Mouse (Mus musculus): ENCODE measurements around the gene Fam222a.

The Fam222a gene

GRCm38 (mm10) chr5:114585682-114586081 is 17.9 kb downstream of the Fam222a start:
- DNase-seq, result no peak

GRCm38 (mm10) chr5:114587908-114588307 is 20.1 kb downstream of the Fam222a start:
- no peak for DNase-seq

GRCm38 (mm10) chr5:114588416-114588815 is 20.6 kb downstream of the Fam222a start:
- DNase-seq, result no peak

GRCm38 (mm10) chr5:114589026-114589425 is 21.2 kb downstream of the Fam222a start:
- DNase-seq, result no peak

- no peak for DNase-seq
Observed at GRCm38 (mm10) chr5:114589454-114589853, 21.6 kb downstream of the Fam222a start.

GRCm38 (mm10) chr5:114590043-114590913 is 22.5 kb downstream of the Fam222a start:
- DNase-seq, result no peak

- DNase-seq, result no peak
Observed at GRCm38 (mm10) chr5:114591151-114591561, 23.3 kb downstream of the Fam222a start.

GRCm38 (mm10) chr5:114592463-114593160 is 24.8 kb downstream of the Fam222a start:
- DNase-seq, result no peak

GRCm38 (mm10) chr5:114593161-114593821 is 25.5 kb downstream of the Fam222a start:
- DNase-seq, result no peak

- DNase-seq, result no peak
Observed at GRCm38 (mm10) chr5:114593949-114594348, 26.1 kb downstream of the Fam222a start.

GRCm38 (mm10) chr5:114594741-114595241 is 27.0 kb downstream of the Fam222a start:
- no peak for DNase-seq

- no peak for DNase-seq
Observed at GRCm38 (mm10) chr5:114596604-114597003, 28.8 kb downstream of the Fam222a start.

GRCm38 (mm10) chr5:114597222-114597621 is 29.4 kb downstream of the Fam222a start:
- DNase-seq, result no peak

GRCm38 (mm10) chr5:114597652-114598051 is 29.8 kb downstream of the Fam222a start:
- no peak for DNase-seq

GRCm38 (mm10) chr5:114602012-114602411 is 34.2 kb downstream of the Fam222a start:
- DNase-seq, result no peak

- DNase-seq, result no peak
Observed at GRCm38 (mm10) chr5:114603975-114604374, 36.2 kb downstream of the Fam222a start.

GRCm38 (mm10) chr5:114604781-114605290 is 37.0 kb downstream of the Fam222a start:
- no peak for DNase-seq

- DNase-seq, result no peak
Observed at GRCm38 (mm10) chr5:114605981-114606380, 38.2 kb downstream of the Fam222a start.

GRCm38 (mm10) chr5:114607651-114608050 is 39.8 kb downstream of the Fam222a start:
- DNase-seq, result peak; percentile 86

GRCm38 (mm10) chr5:114608516-114608915 is 40.7 kb downstream of the Fam222a start:
- DNase-seq, result peak; percentile 65

- no peak for DNase-seq
Observed at GRCm38 (mm10) chr5:114611256-114611655, 43.4 kb downstream of the Fam222a start.

GRCm38 (mm10) chr5:114611968-114612608 is 44.3 kb downstream of the Fam222a start:
- DNase-seq, result no peak

- no peak for DNase-seq
Observed at GRCm38 (mm10) chr5:114614863-114615262, 47.0 kb downstream of the Fam222a start.
